8 mouse cellular contexts compared by ENCODE assay signal in the genomic region with DNA sequence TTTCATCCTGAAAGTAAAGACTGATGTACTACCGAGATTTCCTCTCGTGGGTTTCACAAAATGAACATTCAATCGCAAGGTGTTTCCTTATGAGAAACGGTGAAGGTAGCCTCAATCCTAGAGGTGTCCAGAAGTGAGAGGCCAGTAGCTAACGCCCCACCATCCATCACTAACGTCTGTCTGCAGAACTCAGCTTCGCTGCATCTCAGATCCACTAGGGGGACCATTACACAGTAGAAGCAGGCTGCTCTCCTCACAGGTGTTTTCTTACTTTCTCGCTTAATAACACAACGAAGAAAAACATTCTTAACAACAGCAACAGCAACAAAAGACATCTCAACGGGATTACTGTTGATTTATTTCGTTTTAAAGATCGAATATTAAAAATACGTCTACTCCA.
DNase-seq lines count a peak whose midpoint lies in the region; ATAC-seq and TF ChIP-seq lines count a peak whose summit lies in the region.
"Had no signal": no experiment of that assay in that cellular context is flagged by ENCODE, and none has a peak within 500 bp of the region (broad histone marks: within the 10 kb centered on the region; RNA-seq: fewer than 3 reads in every experiment).

No protein-coding gene starts in this region.

- H3K9ac ChIP-seq in limb, embryonic 14.5 days (ENCODE audit: low read depth, low read length, severe bottlenecking) = no peak overlapping the region
- H3K9ac ChIP-seq: embryonic facial prominence, embryonic 13.5 days had no signal

- H3K4me3 ChIP-seq in limb, embryonic 14.5 days (replicated peaks; ENCODE audit: low read length) = no peak overlapping the region
- H3K4me3 ChIP-seq: embryonic facial prominence, embryonic 13.5 days had no signal

- H3K4me2 ChIP-seq in limb, embryonic 14.5 days (replicated peaks; ENCODE audit: low read depth, low read length, severe bottlenecking) = no peak overlapping the region
- H3K4me2 ChIP-seq: embryonic facial prominence, embryonic 13.5 days had no signal

- no peaks in the 10 kb centered on the region for H3K9me3 ChIP-seq in limb, embryonic 14.5 days (ENCODE audit: control insufficient read depth, low read length)

- H3K4me1 ChIP-seq in limb, embryonic 14.5 days (ENCODE audit: control insufficient read depth, insufficient read depth, low read length) = no peaks in the 10 kb centered on the region
- H3K4me1 ChIP-seq: embryonic facial prominence, embryonic 13.5 days had no signal

- no peaks in the 10 kb centered on the region for H3K27me3 ChIP-seq in limb, embryonic 14.5 days (ENCODE audit: control insufficient read depth, insufficient read depth, low read length)

- peak; percentile 6 for DNase-seq in kidney, adult 9 months
- DNase-seq in kidney, adult 18-20 months = no peak
- peak; percentile 65 for DNase-seq in ES-CJ7 (ENCODE audit: low read depth, low spot score)
- DNase-seq in brain, embryonic 14.5 days (ENCODE audit: low read depth) = peak; percentile 75
- peak; percentile 22 for DNase-seq in limb, embryonic 14.5 days (ENCODE audit: low spot score)
- DNase-seq in gastrocnemius, adult 18-20 months (ENCODE audit: low spot score) = no peak
- no peak for DNase-seq in c-Kit-positive CD71-positive TER-119-positive erythroid progenitor cells, embryonic 14.5 days (ENCODE audit: low spot score)

- no peak for ATAC-seq in limb, embryonic 14.5 days (ENCODE audit: low FRiP score, low read depth)

- H3K36me3 ChIP-seq in limb, embryonic 14.5 days (ENCODE audit: control insufficient read depth, insufficient read depth, low read length) = no peaks in the 10 kb centered on the region
- H3K36me3 ChIP-seq: embryonic facial prominence, embryonic 13.5 days had no signal

- peak; percentile 66; the same call in 1 of the 2 replicates for TF ChIP-seq CTCF in brain, embryonic 14.5 days (IDR thresholded peaks at IDR 0.05; ENCODE audit: borderline replicate concordance, extremely low read depth, insufficient read depth, insufficient read length)

- WGBS in limb, embryonic 14.5 days = 61% methylated on average over 13 of the region's 13 CpGs

- no peak overlapping the region for H3K27ac ChIP-seq in limb, embryonic 14.5 days (replicated peaks; ENCODE audit: low read depth, low read length)
- H3K27ac ChIP-seq: embryonic facial prominence, embryonic 13.5 days had no signal

- no peak for TF ChIP-seq POLR2A in brain, embryonic 14.5 days (IDR thresholded peaks at IDR 0.05; ENCODE audit: borderline replicate concordance, extremely low read depth, insufficient read depth, insufficient read length, poor library complexity, severe bottlenecking)
- TF ChIP-seq POLR2A in limb, embryonic 14.5 days (IDR thresholded peaks at IDR 0.05; ENCODE audit: borderline replicate concordance, extremely low read depth, insufficient read depth, insufficient read length) = no peak

Comparison
In these comparisons a context has a peak if more than half of its experiments do, and no peak if none do; other contexts are left out.
1. DNase-seq: peak in kidney, adult 9 months (single experiment), ES-CJ7 (single experiment), brain, embryonic 14.5 days (single experiment) and limb, embryonic 14.5 days (single experiment); none in kidney, adult 18-20 months (single experiment), gastrocnemius, adult 18-20 months (single experiment) and c-Kit-positive CD71-positive TER-119-positive erythroid progenitor cells, embryonic 14.5 days (single experiment).